Mouse (Mus musculus): ENCODE data around the gene Prkd3. TPM values are rescaled to one million over a fixed set of nuclear protein-coding genes. Genes with fewer than 3 reads are reported as not detected.

Gene Prkd3
- polyA plus RNA-seq, 1 experiment from 2014 or later: 9.4 TPM

GRCm38 (mm10) chr17:79032782-79033181 lies 12.2 kb upstream of the Prkd3 start:
- Histone ChIP-seq H3K27me3 (replicated peaks) (no peaks in the 10 kb centered on the region), H3K4me1 (no peaks in the 10 kb centered on the region), H3K27ac (replicated peaks) (no peak overlapping the region), H3K4me2 (no peak overlapping the region), H3K9ac (replicated peaks) (no peak overlapping the region), H3K36me3 (no peaks in the 10 kb centered on the region), H3K9me3 (replicated peaks) (no peaks in the 10 kb centered on the region), H3K4me3 (replicated peaks) (no peak overlapping the region)
- WGBS: 85% methylated on average over 4 of the region's 4 CpGs
- ATAC-seq (ENCODE audit: low FRiP score): no peak

- Histone ChIP-seq H3K36me3 (no peaks in the 10 kb centered on the region), H3K27me3 (replicated peaks) (no peaks in the 10 kb centered on the region), H3K4me3 (replicated peaks) (no peak overlapping the region), H3K4me2 (no peak overlapping the region), H3K4me1 (no peaks in the 10 kb centered on the region), H3K9ac (replicated peaks) (no peak overlapping the region), H3K9me3 (replicated peaks) (no peaks in the 10 kb centered on the region), H3K27ac (replicated peaks) (no peak overlapping the region)
- WGBS: 87% methylated on average over 5 of the region's 5 CpGs
- ATAC-seq (ENCODE audit: low FRiP score): no peak
Observed at GRCm38 (mm10) chr17:79031569-79031968, 11.0 kb upstream of the Prkd3 start.

GRCm38 (mm10) chr17:79029226-79029625 lies 8.6 kb upstream of the Prkd3 start:
- no peak overlapping the region for H3K27ac ChIP-seq (replicated peaks)
- WGBS: 90% methylated on average over 3 of the region's 3 CpGs
- no peak overlapping the region for H3K4me2 ChIP-seq
- H3K4me3 ChIP-seq (replicated peaks): no peak overlapping the region
- H3K27me3 ChIP-seq (replicated peaks): no peaks in the 10 kb centered on the region
- no peaks in the 10 kb centered on the region for H3K9me3 ChIP-seq (replicated peaks)
- H3K9ac ChIP-seq (replicated peaks): no peak overlapping the region
- H3K36me3 ChIP-seq: no peaks in the 10 kb centered on the region
- H3K4me1 ChIP-seq: no peaks in the 10 kb centered on the region
- no peak for ATAC-seq (ENCODE audit: low FRiP score)

GRCm38 (mm10) chr17:79024544-79024943 lies 3.9 kb upstream of the Prkd3 start:
- H3K4me2 ChIP-seq: no peak overlapping the region
- H3K9ac ChIP-seq (replicated peaks): no peak overlapping the region
- no peak for ATAC-seq (ENCODE audit: low FRiP score)
- H3K27ac ChIP-seq (replicated peaks): no peak overlapping the region
- 86% methylated on average over 4 of the region's 4 CpGs for WGBS
- no peaks in the 10 kb centered on the region for H3K36me3 ChIP-seq
- no peak overlapping the region for H3K4me3 ChIP-seq (replicated peaks)
- H3K27me3 ChIP-seq (replicated peaks): peaks cover 6% of the 10 kb centered on the region; the same call in 1 of the 2 replicates
- H3K9me3 ChIP-seq (replicated peaks): no peaks in the 10 kb centered on the region
- H3K4me1 ChIP-seq: peaks cover 10% of the 10 kb centered on the region; the same call in 1 of the 2 replicates

GRCm38 (mm10) chr17:79022746-79023145 lies 2.1 kb upstream of the Prkd3 start:
- WGBS: 44% methylated on average over 3 of the region's 3 CpGs
- ATAC-seq (ENCODE audit: low FRiP score): no peak

GRCm38 (mm10) chr17:79020984-79021335 lies 344 bp upstream of the Prkd3 start:
- Histone ChIP-seq H3K36me3 (no peaks in the 10 kb centered on the region), H3K27ac (replicated peaks) (no peak overlapping the region), H3K9me3 (replicated peaks) (no peaks in the 10 kb centered on the region), H3K27me3 (replicated peaks) (peaks cover 6% of the 10 kb centered on the region; the same call in 1 of the 2 replicates), H3K9ac (replicated peaks) (peak overlapping the region; percentile 63), H3K4me1 (peaks cover 20% of the 10 kb centered on the region), H3K4me3 (replicated peaks) (peak overlapping the region; percentile 73), H3K4me2 (peak overlapping the region; percentile 89)
- 1% methylated on average over 24 of the region's 24 CpGs for WGBS
- no peak; the same call in 1 of the 2 replicates for ATAC-seq (ENCODE audit: low FRiP score)

More at GRCm38 (mm10) chr17:79022746-79023145, 2.1 kb upstream of the Prkd3 start:
- Histone ChIP-seq H3K4me1 (peaks cover 17% of the 10 kb centered on the region), H3K27ac (replicated peaks) (no peak overlapping the region), H3K36me3 (no peaks in the 10 kb centered on the region), H3K9me3 (replicated peaks) (no peaks in the 10 kb centered on the region), H3K4me3 (replicated peaks) (no peak overlapping the region), H3K9ac (replicated peaks) (no peak overlapping the region), H3K4me2 (no peak overlapping the region), H3K27me3 (replicated peaks) (peaks cover 6% of the 10 kb centered on the region; the same call in 1 of the 2 replicates)

- Histone ChIP-seq H3K4me1 (peaks cover 20% of the 10 kb centered on the region), H3K9me3 (replicated peaks) (no peaks in the 10 kb centered on the region), H3K27me3 (replicated peaks) (peaks cover 6% of the 10 kb centered on the region; the same call in 1 of the 2 replicates), H3K36me3 (no peaks in the 10 kb centered on the region), H3K4me3 (replicated peaks) (peak overlapping the region; percentile 73), H3K9ac (replicated peaks) (peak overlapping the region; percentile 63), H3K27ac (replicated peaks) (peak overlapping the region; percentile 81), H3K4me2 (peak overlapping the region; percentile 89)
- ATAC-seq (ENCODE audit: low FRiP score): no peak; the same call in 1 of the 2 replicates
- under 1% methylated on average over 18 of the region's 18 CpGs for WGBS
Observed at GRCm38 (mm10) chr17:79019726-79020207, 849 bp downstream of the Prkd3 start.

GRCm38 (mm10) chr17:79018422-79018821 lies 2.2 kb downstream of the Prkd3 start:
- Histone ChIP-seq H3K4me3 (replicated peaks) (no peak overlapping the region), H3K9ac (replicated peaks) (no peak overlapping the region), H3K4me2 (peak overlapping the region; percentile 89), H3K4me1 (peaks cover 20% of the 10 kb centered on the region), H3K27ac (replicated peaks) (no peak overlapping the region), H3K27me3 (replicated peaks) (peaks cover 6% of the 10 kb centered on the region; the same call in 1 of the 2 replicates), H3K36me3 (no peaks in the 10 kb centered on the region), H3K9me3 (replicated peaks) (no peaks in the 10 kb centered on the region)
- WGBS: 55% methylated on average over 9 of the region's 9 CpGs
- no peak for ATAC-seq (ENCODE audit: low FRiP score)

GRCm38 (mm10) chr17:79015831-79016230 lies 4.8 kb downstream of the Prkd3 start:
- H3K27me3 ChIP-seq (replicated peaks): no peaks in the 10 kb centered on the region
- 88% methylated on average over 10 of the region's 10 CpGs for WGBS
- H3K4me2 ChIP-seq: no peak overlapping the region
- H3K9ac ChIP-seq (replicated peaks): no peak overlapping the region
- H3K36me3 ChIP-seq: no peaks in the 10 kb centered on the region
- peaks cover 16% of the 10 kb centered on the region for H3K4me1 ChIP-seq
- H3K27ac ChIP-seq (replicated peaks): no peak overlapping the region
- H3K9me3 ChIP-seq (replicated peaks): no peaks in the 10 kb centered on the region
- no peak for ATAC-seq (ENCODE audit: low FRiP score)
- H3K4me3 ChIP-seq (replicated peaks): no peak overlapping the region

- no peaks in the 10 kb centered on the region for H3K9me3 ChIP-seq (replicated peaks)
- peaks cover 15% of the 10 kb centered on the region for H3K4me1 ChIP-seq
- H3K27me3 ChIP-seq (replicated peaks): no peaks in the 10 kb centered on the region
- 92% methylated on average over 2 of the region's 2 CpGs for WGBS
- no peak overlapping the region for H3K27ac ChIP-seq (replicated peaks)
- no peak overlapping the region for H3K9ac ChIP-seq (replicated peaks)
- ATAC-seq (ENCODE audit: low FRiP score): no peak
- no peak overlapping the region for H3K4me2 ChIP-seq
- no peak overlapping the region for H3K4me3 ChIP-seq (replicated peaks)
- no peaks in the 10 kb centered on the region for H3K36me3 ChIP-seq
Observed at GRCm38 (mm10) chr17:79014911-79015685, 5.5 kb downstream of the Prkd3 start.

GRCm38 (mm10) chr17:79013625-79014024 lies 7.0 kb downstream of the Prkd3 start:
- Histone ChIP-seq H3K9me3 (replicated peaks) (no peaks in the 10 kb centered on the region), H3K4me1 (peaks cover 10% of the 10 kb centered on the region), H3K36me3 (no peaks in the 10 kb centered on the region), H3K27me3 (replicated peaks) (no peaks in the 10 kb centered on the region), H3K4me3 (replicated peaks) (no peak overlapping the region), H3K27ac (replicated peaks) (no peak overlapping the region), H3K4me2 (no peak overlapping the region), H3K9ac (replicated peaks) (no peak overlapping the region)
- ATAC-seq (ENCODE audit: low FRiP score): no peak
- 89% methylated on average over 2 of the region's 2 CpGs for WGBS

GRCm38 (mm10) chr17:78999745-79000270 lies 20.8 kb downstream of the Prkd3 start:
- no peak overlapping the region for H3K9ac ChIP-seq (replicated peaks)
- no peak overlapping the region for H3K4me2 ChIP-seq
- 94% methylated on average over 4 of the region's 4 CpGs for WGBS
- no peaks in the 10 kb centered on the region for H3K4me1 ChIP-seq
- no peaks in the 10 kb centered on the region for H3K9me3 ChIP-seq (replicated peaks)
- no peaks in the 10 kb centered on the region for H3K27me3 ChIP-seq (replicated peaks)
- H3K4me3 ChIP-seq (replicated peaks): no peak overlapping the region
- no peak overlapping the region for H3K27ac ChIP-seq (replicated peaks)
- no peak for ATAC-seq (ENCODE audit: low FRiP score)
- no peaks in the 10 kb centered on the region for H3K36me3 ChIP-seq
